Mouse (Mus musculus): ENCODE data around the gene Spem1.

GRCm38 (mm10) chr11:69835966-69836335 is 14.0 kb upstream of the Spem1 start:
- TF ChIP-seq CTCF (IDR thresholded peaks at IDR 0.05; ENCODE audit: insufficient read depth, low read length) (no peak), POLR2A (IDR thresholded peaks at IDR 0.05; ENCODE audit: borderline replicate concordance, extremely low read depth, low read depth, low read length) (no peak)
